Mouse (Mus musculus) bone marrow, adult 2 months (tissue): Measurements from ENCODE around the gene Usp19.

Experiments used
- CTCF ChIP-seq: fragments of 200-500 bp; IDR thresholded peaks from 2 replicates; pipeline ENCODE4 v1.5.1; 2011; ENCODE audit warnings: low read length, control low read depth; ENCODE audit not compliant: control insufficient read depth, insufficient read depth
- POLR2A ChIP-seq: fragments of 200-500 bp; IDR thresholded peaks from 2 replicates; pipeline ENCODE4 v1.6.1; 2011; ENCODE audit warnings: low read depth, mild to moderate bottlenecking, control low read depth, low read length, borderline replicate concordance; ENCODE audit not compliant: control insufficient read depth

DNA sequence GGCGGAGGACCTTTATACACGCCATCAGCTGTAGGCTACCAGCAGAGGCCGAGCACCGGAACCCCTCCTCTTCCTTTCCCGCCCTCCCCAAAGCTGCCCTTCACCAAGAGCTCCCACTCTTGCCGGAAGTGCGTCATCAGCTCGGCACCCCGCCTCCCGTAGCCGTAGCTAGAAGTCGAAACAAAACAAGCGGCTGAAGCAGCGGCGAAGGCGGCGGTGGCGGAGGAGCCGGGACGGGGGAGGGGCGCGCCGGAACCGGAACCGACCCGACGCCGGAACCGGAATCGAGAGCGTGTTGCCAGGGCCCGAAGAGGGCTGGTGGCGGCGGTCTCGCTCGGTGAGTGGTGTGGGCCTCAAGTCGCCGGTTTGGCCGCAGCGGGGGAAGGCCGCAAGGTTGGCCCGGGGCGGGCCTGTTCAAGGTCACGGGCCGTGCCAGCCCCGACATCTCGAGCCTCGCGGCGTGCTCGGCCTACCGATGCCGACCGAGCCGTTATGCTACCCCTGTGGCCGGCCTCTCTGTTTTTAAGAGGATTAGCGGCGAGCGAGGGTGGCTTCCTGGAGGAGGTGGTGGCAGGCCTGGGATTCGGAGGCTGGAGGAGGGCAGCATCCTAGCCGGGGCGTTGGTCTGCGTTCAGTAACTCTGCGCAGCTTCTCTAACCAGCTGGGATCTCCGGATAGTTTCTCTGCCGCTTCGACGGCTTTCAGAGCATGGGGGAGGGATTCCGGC, at the start of gene Usp19:
- TF ChIP-seq CTCF (no peak), POLR2A (peak; percentile 66; the same call in 1 of the 2 replicates)
